Mouse (Mus musculus): ENCODE data around the gene Xrcc4.

Xrcc4 gene

DNA sequence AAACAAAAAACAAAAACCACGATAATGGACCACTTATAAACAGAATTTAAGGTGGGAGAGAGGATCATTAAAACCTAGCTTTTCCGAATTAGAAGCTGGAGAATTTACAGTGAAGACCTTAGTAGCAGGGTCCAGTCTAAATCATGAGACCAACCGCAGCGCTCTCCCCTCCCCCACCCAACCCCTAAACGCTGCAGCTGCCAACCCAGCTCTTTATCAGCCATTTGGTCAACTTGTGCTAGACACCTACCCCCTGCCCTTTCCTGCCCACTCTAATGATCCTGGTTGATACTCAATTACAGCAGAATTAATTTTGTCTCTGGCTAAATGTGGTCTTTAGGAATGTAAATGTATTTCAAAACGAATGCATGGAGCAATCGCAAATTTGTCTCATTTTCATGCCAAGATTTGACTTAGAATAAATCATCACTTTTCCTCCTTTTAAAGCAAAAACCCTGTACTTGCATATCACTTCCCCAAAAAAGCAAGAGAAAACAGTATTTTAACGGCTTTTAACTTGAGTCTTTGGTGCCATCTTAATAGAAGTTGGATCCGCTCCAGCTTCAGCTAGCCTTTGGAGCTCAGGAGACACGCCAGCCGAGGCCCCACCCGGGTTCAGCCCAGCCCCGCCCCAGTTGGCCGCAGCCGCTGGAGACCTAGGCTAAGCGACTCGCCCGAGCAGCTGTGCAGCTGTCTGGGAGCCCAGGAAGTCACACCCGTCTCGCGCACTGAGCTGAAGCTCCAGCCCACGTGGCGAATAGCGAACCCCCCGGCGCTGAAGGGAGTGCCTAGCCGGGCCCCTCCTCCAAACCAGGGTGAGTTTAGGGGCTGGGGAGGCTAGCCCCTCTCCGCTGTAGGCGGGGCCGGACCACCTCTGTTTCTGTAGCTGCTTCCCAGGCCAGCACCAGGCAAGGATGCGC lies 350.4 kb downstream of the Xrcc4 start:
- peak; percentile 22 for DNase-seq (ENCODE audit: low spot score)

DNA sequence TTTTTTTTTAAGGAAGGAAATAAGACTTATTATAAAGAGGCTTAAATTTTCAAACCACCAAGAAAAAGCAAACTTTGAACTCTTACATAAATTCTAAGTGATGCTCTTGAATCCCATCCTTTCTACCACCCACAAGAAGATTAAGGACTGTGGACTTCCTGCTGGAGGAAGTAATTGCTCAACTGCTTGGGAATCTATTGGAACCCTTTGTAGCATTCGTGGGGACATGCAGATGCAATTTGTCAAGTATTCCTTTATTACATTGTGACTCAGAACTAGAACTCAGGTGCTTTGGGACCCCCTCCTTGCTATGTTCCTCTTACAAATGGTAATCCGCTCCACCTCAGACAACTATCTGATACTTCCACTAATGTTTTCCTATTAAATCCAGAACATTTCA lies 351.1 kb downstream of the Xrcc4 start:
- DNase-seq (ENCODE audit: low spot score): no peak

DNA sequence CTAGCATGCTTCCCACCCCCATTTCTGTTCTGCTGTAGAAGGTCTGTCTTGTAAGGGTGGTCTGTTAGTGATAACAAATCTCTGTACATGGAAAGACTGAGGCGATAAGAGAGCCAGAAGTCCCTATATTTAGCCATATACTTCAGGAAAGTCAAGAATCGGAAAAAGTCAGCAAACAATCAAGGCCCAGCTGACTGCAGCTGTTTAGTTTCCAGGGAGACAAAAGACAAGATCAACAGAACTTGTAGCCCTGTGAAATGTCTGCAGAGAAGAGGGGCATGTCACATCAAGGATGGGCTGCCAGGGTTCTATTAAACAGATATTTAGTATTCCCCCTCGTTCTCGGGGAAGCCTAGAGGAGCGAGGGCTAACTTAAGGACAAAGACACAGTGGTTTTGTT lies 354.3 kb downstream of the Xrcc4 start:
- DNase-seq (ENCODE audit: low spot score): no peak

DNA sequence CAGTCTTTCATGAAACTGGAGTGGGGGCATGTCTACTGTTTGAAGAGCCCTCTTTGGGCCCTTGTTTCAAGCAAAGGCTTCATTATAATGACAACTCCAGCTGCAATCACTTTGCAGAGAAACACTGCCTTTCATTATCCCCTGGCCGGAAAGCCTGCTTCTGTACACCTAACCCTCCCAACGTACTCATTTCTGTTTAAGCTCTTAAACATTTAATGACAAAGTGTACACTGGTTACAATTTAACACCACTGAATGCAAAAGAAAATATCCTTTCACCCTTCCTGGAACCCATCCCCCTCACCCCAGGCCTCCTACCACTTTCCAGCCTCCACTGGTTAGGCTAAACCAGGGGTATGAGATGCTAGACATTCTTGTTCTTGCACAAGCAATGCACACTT lies 362.9 kb downstream of the Xrcc4 start:
- no peak for DNase-seq (ENCODE audit: low spot score)

All from c-Kit-positive CD71-positive TER-119-positive erythroid progenitor cells, embryonic 14.5 days (primary cell).